Mouse (Mus musculus) embryonic fibroblast, embryonic 13.5 days (primary cell): ENCODE results near the gene Tmem51. TPM values are rescaled to one million over a fixed set of nuclear protein-coding genes. Genes with fewer than 3 reads are reported as not detected.

Source experiments
- H3K27ac ChIP-seq: 2 replicates; pipeline ENCODE4 v1.5.1; 2012; ENCODE audit warnings: low read length, control low read depth, inconsistent platforms; ENCODE audit not compliant: insufficient read depth
- H3K4me1 ChIP-seq: 2 replicates; pipeline ENCODE4 v1.6.1; 2011; ENCODE audit warnings: low read length; ENCODE audit not compliant: control insufficient read depth, insufficient read depth
- H3K4me3 ChIP-seq: 2 replicates; pipeline ENCODE4 v1.5.1; 2011; ENCODE audit warnings: mild to moderate bottlenecking, control low read depth, low read length; ENCODE audit not compliant: insufficient read depth
- CTCF ChIP-seq: IDR thresholded peaks from 2 replicates; pipeline ENCODE4 v1.5.1; 2011; ENCODE audit warnings: mild to moderate bottlenecking, control low read depth, low read length, moderate library complexity, borderline replicate concordance; ENCODE audit not compliant: insufficient read depth
- POLR2A ChIP-seq: IDR thresholded peaks from 2 replicates; pipeline ENCODE4 v1.6.1; 2011; ENCODE audit warnings: low read depth, mild to moderate bottlenecking, control low read depth, low read length, moderate library complexity
- polyA plus RNA-seq: library from polyadenylated mRNA; stranded (reverse); fragments of >200 nt; gene quantifications from 2 replicates; pipeline ENCODE4 v1.2.4, GENCODE M21; 2011; ENCODE audit warnings: low read depth; ENCODE audit not compliant: missing spikeins, insufficient read length

The Tmem51 gene
- polyA plus RNA-seq, 1 experiment: 3.5 TPM

DNA sequence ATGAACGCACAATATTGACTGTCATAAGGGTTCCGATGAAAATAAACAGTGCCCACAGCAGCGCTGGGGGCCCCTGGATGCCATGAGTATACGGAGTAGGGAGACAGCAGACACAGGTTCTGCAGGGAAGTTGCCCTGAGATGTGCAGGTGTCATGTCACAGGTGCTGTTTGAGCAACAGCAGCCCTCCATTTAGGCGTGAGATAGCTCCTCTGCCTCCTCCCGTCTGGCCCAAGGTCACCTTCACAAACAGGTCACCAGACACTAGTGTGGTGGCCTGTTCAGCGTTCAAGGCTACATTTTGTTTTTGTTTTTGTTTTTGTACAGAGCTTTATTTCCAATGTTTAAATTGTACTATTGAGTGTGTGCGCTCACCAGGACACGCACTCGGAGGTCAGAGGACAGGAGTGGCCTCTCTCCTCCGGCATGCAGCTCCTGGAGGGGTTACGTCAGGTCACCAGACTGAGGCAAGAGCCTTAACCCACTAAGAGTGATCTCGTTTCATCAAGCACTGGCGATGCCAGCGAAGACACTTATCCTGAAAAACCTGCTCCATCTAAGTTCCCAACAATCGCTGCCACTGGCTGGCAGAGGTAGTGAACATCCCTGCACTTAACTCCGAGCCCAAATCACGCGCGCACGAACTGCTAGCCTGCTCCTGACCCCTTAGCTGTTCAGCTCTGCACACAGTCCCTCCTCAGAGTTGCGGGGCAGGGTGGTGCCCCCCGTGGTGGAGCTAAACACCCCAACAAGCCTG, 22.4 kb downstream of the Tmem51 start:
- no peak for TF ChIP-seq POLR2A
- no peak for TF ChIP-seq CTCF
- H3K4me3 ChIP-seq: no peak overlapping the region
- no peak overlapping the region for H3K27ac ChIP-seq
- 0 out of 2 replicates have a peak, but pooled peaks cover 11% of the 10 kb centered on the region for H3K4me1 ChIP-seq

DNA sequence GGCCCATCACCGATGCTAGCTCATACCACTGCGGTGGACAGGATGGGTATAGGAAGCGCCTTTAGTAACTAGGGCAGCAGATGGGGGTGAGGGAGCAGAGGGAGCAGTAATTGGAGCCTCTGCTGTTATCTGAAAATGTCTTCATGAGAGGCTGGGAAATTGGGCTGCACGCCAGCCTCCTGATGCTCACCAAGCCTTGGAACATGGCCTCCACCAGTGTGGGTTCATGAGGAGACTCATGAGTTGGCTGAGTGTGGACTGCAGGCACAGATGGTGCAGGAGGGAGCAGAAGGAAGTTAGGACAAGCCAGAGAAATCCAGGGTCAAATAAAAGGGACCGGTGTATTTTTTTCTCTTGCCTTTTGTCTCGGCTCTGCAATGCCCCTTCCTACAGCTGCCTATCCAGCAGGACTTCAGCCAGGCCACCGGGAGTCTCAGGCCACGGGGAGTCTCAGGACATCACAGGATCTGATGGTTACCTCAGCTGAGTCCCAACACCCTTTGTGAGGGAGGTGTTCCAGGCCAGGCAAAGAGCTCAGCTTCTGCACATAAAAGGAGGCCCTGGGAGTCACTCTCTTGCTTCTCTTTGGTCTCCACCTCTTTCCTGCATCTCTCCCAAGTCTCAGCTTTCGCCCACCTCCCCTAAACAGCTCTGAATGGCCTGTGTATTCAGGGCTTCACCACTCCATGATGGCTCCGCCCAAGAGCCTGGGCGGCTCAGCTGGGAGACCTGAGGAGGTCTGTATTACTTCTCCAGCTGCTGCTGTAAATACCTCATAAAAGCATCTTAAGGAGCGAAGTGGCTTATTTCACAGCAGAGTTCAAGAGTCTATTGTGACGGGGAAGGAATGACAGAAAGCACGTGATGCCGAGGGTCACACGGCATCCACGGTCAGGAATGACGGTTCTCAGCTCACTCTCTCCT, 23.4 kb downstream of the Tmem51 start:
- TF ChIP-seq CTCF: no peak
- Histone ChIP-seq H3K4me3 (no peak overlapping the region), H3K27ac (no peak overlapping the region), H3K4me1 (0 out of 2 replicates have a peak, but pooled peaks cover 5% of the 10 kb centered on the region)

DNA sequence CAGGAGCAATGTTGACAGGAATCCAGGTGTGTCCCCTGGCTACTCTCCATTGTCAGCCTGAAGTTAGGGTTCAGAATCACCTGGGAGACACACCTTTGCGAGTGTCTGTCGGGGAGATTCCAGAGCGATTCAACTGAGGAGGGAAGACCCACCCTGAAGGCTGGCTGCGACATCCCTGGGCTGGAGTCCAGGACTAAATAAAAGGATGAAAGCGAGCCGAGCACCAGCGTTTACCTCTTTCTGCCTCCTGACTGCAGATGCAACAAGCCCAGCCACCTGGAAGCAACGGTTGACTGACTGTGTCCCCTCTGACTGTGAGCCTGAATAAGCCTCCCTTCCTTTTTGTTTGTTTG, 24.3 kb downstream of the Tmem51 start:
- no peaks in the 10 kb centered on the region for H3K4me1 ChIP-seq
- H3K27ac ChIP-seq: no peak overlapping the region
- no peak for TF ChIP-seq POLR2A
- TF ChIP-seq CTCF: no peak
- H3K4me3 ChIP-seq: no peak overlapping the region

DNA sequence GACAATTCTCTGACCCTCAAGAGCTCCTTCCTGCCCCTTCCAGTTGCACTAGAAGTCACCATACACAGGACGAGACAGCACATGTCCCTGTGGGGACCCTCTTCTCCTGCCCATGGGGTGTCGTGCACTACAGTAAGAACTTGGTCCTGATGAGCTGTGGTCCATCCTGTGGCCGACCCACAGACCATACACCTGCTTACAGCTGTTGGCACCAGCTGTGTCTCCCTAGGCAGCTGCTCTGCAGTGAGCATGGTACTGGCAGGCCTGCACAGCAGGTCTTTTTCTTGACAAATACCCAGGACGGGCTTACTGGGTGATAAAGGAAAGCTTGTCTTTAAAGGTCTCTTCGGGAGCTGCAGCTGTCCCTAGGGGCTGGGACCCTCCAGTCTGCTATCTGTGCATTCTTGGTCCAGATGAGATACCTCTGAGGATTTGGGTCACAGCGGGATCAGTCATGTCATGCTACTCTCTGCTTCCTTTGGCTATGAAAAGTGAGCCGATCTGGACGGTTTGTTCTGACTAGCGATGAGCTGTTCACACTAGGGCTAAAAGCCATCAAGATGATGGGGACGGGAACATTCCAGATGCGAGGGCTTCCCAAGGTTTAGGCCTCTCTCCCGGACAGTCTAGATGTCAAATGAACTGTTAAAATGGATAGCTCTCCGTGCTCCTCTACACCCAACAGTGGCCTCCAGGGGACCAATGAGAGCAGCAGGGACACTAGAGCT, 24.8 kb downstream of the Tmem51 start:
- Histone ChIP-seq H3K4me1 (no peaks in the 10 kb centered on the region), H3K27ac (no peak overlapping the region), H3K4me3 (no peak overlapping the region)
- TF ChIP-seq POLR2A (no peak), CTCF (no peak)

DNA sequence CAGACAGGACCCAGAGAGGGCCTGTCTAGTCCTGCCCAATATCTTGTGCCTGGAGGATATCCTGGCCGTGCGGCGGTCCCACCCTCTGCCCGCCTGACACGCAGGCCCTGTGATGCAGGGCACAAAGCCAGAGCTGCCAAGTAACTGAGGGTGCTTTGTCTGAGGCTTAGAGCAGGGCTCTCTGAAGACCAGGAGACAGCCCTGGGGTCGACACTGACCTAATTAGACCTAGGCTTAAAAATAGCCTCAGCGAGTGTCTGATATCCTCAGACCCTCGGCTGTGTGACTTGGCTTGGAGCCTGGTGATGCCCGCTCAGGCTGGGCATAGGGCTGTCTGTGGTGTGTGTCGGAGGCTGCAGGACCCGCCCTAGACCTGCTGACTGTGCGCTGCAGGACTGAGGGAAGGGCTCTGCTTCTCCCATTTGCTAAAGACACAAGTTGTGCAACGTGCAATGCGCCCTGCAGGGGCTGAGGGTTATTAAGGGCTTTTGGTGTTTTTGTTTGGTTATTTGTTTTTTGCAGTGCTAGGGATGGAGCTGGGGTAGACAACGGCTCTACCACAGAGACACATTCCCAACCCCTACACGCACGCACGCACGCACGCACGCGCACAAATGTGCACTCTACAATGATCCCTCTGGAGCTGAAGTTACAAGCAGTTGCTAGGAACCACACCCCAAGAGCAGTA, 26.4 kb downstream of the Tmem51 start:
- TF ChIP-seq CTCF (no peak), POLR2A (no peak)
- no peak overlapping the region for H3K27ac ChIP-seq
- H3K4me3 ChIP-seq: no peak overlapping the region
- no peaks in the 10 kb centered on the region for H3K4me1 ChIP-seq

DNA sequence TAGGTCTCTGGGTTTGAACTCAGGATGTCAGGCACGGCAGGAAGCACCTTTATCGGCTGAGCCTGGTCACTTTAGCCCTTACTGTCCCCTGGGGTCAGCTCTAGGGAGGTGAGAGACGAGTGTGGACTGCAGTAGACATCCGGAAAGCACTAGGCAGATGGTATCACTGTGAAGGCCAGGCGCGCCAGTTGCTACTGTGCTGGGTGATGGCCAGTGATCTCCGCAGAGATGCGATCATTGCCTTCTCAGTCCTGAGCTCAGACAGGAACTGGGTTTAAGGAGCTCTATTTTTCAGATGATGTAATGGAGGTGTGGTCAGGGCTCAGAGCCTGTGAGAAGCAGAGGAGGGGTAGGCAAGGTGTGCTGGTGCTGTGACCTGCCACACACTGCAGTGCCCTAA, 28.5 kb downstream of the Tmem51 start:
- Histone ChIP-seq H3K4me3 (no peak overlapping the region), H3K4me1 (no peaks in the 10 kb centered on the region), H3K27ac (no peak overlapping the region)
- no peak for TF ChIP-seq POLR2A
- no peak for TF ChIP-seq CTCF

DNA sequence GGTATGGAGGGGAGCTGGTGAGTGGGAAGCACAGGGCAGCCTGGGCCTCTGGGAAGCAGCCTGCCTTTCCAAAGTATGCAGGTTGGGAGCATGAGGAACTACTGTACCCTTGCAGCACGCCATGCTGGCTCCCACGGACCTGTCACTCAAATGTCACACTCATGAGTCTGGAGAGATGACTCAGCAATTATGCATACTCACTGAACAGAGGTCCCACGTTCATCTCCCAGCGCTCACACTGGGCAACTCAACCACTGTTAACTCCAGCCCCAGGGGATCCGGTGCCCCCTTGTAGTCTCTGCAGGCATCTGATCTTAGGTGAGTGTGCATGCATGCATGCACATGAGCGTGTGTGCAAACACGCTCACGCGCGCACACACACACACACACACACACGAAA, 29.5 kb downstream of the Tmem51 start:
- Histone ChIP-seq H3K4me1 (no peaks in the 10 kb centered on the region), H3K4me3 (no peak overlapping the region), H3K27ac (no peak overlapping the region)
- TF ChIP-seq POLR2A (no peak), CTCF (no peak)

DNA sequence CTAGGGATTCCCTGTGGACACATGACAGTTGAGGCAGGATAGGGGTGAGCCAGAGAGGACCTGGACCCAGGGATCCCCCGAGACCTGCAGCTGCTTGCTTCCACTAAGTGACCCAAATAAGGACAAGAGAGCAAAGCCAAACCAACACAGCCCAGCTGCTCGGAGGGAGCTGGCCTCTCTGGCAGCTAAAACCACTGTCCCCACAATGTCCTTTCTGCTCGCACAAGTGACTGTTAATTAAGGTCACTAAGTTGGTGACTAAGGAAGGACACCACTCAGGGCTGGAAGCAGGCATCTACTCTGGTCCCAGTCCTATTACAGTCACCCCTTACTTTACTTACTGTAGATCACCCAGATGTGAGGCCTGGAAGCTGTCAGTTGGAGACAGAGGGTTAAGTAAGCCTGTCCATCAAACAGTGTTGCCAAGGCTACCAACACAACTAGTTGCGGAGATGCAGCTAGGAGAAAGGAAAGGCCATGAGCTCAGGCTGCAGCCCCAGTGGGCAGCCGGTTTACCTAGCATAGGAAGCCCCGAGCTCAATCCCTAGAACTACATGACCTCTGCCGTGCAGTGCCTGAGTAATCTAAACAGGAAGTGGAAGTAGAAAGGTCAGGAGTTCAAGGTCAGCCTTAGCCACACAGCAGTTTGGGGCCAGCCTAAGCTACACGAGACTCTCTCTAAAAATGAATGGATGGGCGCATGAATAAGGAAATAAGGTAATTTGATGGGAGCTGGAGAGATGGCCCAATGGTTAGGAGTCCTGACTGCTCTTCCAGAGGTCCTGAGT, 30.2 kb downstream of the Tmem51 start:
- TF ChIP-seq POLR2A (no peak), CTCF (no peak)
- no peak overlapping the region for H3K27ac ChIP-seq
- H3K4me1 ChIP-seq: no peaks in the 10 kb centered on the region
- H3K4me3 ChIP-seq: no peak overlapping the region

DNA sequence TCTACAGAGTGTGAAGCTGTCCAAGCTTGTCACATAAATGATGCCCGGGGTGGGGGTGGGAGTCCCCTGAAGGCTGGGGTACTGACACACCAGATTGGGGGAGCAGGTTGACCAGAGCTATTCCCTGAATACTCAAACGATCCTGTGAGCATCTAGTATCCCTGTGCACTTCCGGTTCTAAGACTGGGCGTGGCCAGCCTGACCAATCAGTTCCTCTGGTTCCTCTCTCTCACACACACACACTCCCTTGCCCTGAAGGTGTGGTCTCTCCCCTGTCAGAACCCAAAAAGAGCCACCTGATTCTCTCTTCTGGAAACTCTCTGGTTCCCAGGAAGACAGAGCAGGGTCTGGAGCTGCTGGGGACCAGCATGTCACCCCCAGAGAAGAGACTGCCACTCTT, 30.8 kb downstream of the Tmem51 start:
- H3K27ac ChIP-seq: no peak overlapping the region

More for the DNA sequence above, 30.8 kb downstream of the Tmem51 start:
- no peak overlapping the region for H3K4me3 ChIP-seq
- no peak for TF ChIP-seq CTCF
- TF ChIP-seq POLR2A: no peak
- H3K4me1 ChIP-seq: no peaks in the 10 kb centered on the region
